Mouse (Mus musculus) frontal cortex, adult (tissue): ENCODE measurements around the gene Taf8.
"Not testable (repeated sequence)": the region's sequence is repeated elsewhere in the genome, so short reads cannot be mapped to it uniquely, and the experiment has no call there.

Experiments
- ATAC-seq: cut with Nextera tagmentation; 2 replicates; pipeline ENCODE4 v1.9.2; 2017; ENCODE audit warnings: mild to moderate bottlenecking, moderate library complexity, mixed read lengths; ENCODE audit not compliant: low TSS enrichment

The Taf8 gene

DNA sequence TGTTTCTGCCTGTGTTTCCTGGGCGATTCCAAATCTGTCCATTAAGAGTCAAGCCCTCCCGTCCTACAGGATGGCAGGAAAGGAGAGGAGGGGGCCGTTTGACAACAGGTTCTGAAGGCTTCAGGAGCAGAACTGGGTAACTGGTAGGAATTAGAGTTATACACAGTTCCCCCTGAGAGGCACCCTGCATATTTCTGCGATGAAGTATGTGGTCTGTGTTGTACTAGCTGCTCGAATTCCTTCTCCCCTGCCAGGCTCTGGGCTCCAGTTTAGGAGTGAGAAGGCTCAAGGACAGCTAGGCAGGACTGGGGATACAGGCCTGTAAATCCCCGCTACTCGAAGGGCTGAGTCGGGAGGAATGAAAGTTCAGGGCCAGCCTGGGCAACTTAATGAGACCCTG lies 16.1 kb upstream of the Taf8 start:
- ATAC-seq: no peak

DNA sequence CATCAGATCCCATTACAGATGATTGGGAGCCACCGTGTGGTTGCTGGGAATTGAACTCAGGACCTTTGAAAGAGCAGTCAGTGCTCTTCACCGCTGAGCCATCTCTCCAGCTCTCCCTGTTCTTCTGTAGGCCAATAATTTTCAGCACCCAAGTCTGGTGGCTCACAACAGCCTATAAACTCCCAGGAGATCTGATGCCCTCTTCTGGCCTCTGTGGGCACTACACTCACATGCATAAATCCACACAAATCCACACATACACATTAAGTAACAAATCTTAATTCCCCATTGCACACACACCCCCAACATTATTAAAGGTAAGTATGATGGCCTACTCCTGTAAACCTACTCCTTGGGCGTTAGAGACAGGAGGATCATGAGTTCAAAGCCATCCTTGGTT lies 14.1 kb upstream of the Taf8 start:
- ATAC-seq: no peak

DNA sequence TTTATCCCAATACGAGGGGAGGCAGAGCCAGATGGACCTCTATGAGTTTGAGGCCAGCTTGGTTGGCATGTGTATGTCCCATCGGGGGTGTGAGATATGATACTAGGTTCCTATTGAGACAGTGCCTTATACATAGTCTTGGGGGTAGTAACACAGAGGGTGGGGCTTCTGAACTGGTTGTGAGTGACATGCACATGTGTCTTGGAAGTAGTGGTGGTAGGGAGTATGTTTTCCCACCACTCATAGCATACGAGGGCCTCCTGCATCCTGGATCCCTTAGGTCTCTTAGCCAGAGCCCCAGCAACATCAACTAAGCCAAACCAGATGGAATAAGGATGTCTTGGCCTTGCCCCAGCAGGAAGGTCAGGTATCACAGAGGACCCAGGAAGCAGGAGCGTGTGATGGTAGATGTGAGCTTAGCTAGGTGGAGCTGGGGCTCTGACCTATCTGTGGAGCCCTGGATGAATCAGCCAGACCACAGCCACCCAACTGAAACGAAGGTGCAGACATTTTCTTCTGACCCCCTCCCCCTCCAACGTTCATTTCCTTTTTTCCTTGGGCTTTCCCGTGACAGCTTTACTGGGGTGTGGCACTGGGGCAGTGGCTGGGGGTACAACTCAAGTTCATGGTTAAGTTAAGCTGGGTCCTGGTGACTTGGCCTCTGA lies 13.2 kb upstream of the Taf8 start:
- no peak for ATAC-seq

DNA sequence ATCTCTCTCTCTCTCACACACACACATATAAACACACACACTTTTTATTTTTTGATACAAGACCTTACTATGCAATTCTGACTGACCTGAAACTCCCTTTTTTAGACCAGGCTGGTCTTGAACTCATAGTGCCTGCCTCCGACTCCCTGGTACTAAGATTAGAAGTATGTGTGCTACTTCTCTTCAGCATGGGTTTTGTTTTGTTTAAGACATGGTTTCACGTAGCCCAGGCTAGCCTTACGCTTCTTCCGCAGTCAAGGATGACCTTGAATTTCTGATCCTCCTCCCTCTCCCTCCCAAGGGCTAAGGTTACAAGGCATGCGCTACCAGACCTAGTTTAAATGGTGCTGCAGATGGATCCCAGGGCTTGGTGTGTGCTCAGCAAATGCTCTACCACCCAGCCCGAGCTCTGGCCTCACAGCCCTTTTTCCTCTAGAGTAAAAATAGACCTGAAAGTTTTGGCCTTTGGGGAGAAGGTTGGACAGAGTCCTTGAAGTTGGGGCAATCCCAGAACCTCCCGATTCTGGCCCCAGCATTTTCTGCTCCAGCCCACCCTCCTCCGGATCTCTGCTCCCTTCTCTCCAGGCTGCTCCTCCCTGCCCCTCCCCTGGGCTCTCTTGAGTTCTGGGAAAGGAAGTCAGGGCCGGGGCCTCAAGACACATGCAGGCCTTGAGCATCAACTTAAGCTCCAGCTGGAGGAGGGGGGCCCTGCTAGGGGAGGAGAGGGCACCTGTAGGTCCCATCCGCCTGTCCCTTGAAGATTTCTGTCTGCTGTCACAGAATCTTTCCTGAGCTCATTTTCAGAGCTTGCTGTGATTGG lies 11.1 kb upstream of the Taf8 start:
- ATAC-seq: no peak

DNA sequence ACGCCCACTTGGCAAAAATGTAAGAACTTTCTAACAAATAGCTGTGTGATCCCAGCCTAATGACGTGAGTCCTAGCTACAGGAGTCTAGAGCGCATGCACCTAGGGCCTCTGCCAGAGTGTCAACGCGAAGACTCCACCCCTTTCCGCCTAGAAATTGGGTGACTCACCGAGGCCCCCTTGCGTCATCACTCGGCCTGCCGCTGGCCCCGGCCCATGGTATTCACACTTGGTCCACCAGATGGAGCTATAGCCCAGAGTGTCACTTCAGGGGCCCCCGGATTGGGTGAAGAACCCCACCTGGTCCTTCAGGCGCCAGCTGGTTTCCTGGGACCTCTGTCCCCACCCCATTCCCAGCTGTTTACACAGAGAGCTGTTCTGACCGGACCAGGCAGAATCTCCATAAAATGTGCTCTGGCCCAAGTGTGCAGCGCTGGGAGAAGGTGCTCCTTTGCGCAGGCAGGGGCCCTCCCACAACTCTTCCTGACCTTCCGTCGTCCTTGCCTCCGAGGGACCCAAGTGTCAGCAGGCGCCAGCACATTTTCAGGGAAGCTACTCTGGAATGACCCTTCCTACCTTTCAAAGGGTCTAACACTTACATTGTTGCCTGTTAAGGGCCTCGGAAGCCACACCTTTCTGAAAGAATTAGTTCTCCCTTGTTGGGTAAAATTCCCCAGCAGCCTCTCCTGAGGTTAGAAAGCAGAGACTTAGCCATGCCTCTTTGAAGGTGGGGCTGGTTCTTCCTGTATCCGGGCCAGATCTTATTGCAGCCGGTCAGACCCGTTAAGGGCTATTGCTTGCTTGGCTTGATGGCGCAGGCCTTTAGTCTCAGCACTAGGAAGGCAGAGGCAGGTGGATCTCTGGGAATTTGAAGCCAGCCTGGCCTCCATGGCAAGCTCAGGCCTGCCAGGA lies 9.3 kb upstream of the Taf8 start:
- ATAC-seq: peak; percentile 91

DNA sequence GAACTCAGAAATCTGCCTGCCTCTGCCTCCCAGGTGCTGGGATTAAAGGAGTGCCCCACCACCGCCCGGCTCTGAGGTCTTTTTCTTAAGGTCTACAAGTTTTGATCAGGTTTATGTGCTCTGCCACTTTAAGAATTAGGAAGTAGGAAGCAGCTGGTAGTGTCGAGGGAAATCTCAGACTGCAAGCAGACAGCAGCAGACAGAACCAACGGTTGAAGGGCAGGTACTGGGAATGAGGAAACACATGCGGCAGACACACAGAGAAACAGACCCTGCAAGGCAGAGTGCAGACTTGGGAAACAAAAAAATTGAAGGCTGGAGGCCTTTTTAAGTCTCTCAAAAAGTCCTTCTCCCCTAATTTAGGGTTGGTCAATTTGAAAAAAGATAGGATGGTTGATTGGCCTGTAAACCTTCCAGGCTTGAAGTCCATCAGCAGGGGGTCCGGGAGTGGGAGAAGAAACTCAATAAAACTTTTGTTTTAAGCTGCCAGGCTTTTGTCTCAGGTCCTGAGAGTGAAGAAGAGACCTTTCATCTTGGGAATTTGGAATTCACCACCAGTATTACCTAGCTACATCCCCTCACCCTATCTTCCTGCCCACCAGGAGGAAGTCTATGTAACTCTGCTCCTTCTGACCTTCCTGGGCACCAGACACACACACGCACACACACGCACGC lies 7.1 kb upstream of the Taf8 start:
- ATAC-seq: no peak

DNA sequence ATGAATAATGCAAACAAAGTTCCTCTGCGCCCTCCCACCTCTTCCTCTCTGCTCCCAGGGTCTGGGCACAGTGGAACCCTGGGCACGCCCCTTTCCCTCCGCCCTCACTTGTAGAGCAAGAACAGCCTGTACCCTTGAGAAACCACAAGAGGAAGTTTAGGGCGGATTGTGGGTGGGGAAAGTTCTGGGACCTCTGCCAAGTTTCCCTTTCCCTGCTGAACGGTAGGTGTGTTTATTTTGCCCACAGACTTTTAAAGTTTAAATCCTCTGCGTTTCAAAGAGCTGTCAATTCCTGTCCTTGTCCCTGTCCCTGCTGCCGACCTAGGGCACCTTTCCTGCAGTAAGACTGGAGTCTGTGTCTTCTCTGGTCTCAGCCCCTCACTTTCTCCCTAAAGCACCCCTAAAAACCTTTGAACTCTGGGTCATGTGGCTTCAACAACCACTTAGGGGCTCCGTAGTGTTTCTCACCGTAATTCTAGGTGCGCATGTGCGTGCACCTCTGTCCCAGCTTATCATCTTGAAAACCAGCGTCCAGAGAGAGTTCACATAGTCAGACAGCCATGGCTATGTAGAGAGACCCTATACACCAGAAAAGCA lies 6.0 kb upstream of the Taf8 start:
- peak; percentile 48 for ATAC-seq

DNA sequence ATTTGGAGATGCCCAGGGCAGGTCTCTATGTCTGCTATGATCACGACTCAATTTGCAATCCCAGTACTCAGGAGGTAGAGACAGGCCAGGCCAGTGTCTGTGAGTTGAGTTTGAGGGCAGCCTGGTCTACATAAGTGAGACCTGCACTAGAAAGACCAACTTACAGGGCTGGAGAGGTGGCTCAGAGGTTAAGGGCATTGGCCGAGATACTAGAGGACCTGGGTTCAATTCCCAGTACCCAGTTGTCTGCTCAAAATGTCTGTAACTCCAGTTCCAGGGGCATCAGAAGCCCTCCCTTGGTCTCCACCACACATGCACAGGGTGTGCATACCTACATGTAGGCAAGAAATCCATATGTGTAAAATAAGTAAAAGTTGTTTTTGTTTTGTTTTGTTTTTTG lies 5.4 kb upstream of the Taf8 start:
- no peak for ATAC-seq

DNA sequence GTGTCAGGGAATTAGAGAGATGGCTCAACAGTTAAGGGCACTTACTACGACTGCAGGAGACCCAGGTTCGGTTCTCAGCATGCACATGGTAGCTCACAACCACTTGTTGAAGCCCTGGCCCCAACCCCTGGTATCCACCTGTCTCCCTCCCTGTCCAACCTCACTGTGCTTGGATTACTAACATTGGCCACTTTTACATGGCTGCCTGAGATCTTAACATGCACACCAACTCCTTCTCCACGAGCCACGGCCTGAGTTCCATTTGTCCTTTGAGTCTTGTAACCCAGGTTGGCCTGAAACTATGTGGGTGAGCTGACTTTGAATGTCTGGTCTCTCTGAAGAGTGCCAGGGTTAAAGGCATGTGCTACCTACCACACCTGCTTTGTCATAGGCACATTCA lies 4.6 kb upstream of the Taf8 start:
- no peak for ATAC-seq

DNA sequence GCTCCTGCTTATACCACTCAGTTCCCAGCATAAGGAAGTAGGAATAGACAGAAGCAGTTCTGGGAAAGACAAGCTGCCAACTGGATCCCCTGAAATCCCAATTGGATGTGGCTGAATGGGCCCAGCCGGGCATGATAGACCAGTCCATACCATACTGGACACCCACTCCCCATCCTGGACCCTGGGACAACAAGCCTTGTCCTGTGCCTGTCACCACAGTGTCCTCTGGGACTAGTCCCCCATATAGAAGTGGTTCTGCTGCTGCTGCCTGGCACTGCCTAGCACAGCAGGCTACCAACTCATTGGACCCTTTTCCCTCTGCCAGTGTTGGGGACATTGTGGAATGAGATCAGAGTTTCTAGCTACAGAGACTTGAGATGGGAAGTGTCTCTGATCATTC lies 4.0 kb upstream of the Taf8 start:
- no peak for ATAC-seq

DNA sequence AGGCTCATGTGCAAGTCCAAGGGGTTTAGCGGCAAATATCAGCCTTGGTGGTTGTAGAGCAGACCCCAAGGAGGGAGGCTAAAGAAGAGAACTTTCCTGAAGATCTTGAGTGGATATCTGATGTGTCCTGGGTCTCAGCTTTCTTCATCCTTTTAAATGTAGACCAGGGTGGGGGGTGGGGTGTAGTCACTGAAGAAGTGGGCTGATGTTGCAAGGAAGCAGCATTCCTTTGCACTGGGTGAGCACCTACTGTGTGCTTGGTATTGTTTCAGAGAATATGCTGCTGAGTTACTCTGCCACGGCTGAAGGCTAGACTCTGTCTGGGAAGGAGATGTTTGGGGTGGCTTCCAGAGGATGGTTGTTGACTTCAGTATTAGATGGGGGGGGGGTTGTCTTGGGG lies 3.5 kb upstream of the Taf8 start:
- ATAC-seq: no peak

DNA sequence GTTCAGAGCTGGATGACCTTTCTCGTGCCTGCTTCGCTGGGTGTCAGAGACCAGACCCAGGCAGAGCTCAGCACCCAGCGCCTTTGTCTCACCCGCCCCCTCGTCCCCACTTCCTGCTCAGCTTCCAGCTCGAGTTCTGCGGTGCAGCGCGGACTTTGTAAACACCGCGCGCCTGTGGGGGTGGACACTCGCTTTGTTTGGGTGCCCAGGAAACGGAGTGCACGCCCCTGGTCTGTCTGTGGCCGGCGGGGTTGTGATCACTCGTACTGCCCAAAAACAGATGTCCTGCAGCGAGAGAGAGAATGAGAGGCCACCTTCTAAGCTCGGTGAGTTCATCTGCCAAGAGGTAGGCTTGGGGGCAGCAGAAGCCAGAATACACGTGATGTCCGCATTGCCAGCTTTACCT lies 2.9 kb upstream of the Taf8 start, which contains the start of gene Ccnd3:
Gene Ccnd3 (plus strand): TSS at position 111 of the 406 bp plus-strand sequence.
- ATAC-seq: peak; percentile 18; the same call in 1 of the 2 replicates

DNA sequence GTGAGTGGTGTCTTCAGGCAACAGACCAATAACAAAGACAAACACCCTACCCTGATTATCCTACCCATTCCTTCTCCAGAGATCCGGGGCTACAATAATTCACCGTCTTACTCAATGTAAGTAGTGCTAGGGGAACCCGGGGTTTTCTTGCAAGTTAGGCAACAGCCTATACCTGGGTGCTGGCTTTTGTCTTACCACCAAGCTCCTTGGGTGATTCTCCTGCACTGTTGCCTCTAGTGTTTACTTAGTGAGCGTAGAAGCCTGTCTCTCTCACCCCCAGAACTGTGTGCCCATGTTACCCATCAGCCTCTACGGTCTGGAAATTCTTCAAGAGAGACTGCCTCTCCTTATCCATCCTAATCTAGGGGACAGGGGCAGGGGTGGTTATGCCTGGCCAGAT lies 2.1 kb upstream of the Taf8 start:
- no peak for ATAC-seq

DNA sequence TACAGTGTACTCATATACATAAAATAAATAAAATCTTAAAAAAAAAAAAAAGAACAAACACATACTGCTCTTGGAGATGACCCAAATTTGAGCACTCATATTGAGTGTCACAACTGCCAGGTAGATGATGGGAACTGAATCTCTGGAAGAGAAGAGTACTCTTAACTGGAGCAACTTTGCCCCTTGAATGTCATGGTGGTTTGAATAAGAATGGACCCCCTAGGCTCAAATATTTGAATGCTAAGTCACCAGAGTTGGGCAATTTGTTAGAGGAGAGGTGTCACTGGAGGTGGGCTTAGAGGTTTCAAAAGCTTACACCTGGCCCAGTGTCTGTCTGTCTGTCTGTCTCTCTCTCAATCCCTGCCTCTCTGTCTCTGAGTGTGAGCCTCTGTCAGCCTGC lies 1.6 kb upstream of the Taf8 start:
- no peak for ATAC-seq

DNA sequence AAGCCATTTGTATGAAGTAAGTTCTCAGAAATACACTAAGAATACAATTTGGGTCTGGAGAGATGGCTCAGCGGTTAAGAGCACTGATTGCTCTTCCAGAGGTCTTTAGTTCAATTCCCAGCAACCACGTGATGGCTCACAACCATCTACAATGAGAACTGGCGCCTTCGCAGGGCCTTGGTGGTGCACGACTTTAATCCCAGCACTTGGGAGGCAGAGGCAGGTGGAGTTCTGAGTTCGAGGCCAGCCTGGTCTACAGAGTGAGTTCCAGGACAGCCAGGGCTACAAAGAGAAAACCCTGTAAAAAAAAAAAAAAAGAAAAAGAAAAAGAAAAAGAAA lies 584 bp upstream of the Taf8 start:
- ATAC-seq: not testable (repeated sequence)

DNA sequence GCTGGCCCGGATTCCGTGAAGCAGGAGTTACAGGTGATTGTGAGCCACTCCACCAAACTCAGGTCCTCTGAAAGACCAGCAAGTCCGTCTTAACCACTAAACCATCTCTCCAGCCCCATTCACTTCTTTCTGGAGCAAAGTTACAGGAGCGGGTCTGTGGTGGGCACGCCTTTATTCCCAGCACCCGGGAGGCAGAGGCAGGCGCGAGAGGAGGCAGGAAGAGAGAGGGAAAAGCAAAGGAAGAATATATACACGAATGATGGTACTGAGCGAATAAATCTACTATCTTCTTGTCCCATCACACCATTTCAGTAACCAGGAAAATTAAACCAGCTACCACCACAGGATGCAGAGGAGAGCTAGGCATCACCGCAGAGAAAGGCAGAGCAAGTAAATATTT lies 561 bp downstream of the Taf8 start:
- no peak for ATAC-seq

DNA sequence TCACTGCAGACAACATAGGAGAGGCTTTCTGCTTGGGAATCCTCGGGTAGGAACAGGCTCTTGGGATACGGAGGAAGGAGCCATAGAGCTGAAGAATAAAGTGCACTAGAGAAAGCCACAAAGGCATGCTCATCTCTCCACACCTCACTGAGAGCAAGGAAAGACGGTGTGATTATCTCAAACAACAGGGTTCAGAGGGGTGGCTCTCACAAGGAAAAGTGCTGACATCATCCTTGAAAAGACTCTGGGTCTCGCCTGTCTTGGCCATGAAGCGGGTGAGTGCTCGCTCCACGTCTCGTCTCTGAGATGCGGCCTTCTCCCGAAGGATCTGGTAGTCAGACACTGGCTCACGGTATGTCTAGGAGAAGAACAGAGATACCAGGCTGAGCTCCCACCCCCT lies 8.0 kb downstream of the Taf8 start:
- no peak for ATAC-seq

DNA sequence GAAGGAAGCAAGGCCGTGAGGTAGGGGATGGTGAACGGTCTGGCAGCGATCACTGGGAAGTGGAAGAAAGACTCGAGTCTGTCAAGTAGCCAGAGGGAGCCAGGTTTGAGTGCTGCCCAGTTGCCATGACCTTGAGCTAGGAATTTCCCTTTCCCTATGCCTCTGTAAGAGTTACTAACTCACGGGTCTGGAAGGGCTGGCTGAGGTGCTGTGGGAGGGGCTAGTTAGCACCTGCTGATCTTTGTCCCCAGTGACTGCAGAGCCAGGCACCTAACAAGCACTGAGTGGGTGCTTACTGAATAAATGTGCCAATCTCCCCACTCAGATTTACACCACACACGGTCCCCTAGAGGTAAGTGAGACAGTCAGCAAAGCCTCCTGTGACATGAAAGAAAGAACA lies 8.4 kb downstream of the Taf8 start:
- ATAC-seq: no peak

DNA sequence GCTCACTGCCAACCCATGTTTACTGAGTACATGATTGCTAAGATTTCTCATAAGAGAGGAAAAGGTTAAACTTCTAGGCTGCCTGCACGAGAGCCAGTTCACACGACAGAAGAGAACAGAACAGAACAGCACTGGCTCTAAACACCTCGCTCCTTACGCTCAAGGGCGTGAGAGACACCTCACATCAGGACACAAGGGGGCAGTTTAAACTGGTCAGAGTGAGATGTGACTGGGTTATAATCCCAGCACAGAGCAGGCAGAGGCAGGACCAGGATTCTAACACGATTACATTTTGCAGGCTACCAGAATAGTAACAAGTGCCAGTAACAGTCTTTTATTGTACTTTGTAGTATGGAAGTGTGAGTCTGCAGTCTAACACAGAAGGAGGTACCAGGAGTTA lies 9.4 kb downstream of the Taf8 start:
- ATAC-seq: no peak

DNA sequence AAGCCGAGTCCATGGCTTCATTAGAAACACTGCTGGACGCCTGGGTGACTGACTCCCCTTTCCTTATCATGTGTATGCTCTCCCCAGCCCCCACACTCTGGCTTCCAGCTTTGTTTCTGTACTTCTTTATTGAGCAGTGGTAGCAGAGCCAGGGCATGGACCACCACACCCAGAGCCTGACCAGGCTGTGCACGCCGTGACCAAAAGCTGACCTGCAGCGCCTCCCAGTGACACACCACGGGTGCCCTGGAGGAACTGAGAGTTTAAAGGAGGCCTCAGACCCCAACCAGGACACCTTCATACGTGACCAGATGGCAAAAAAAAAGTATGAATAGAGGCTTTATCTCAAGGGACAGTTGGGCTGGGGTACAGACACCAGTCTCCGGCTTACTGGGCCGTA lies 11.3 kb downstream of the Taf8 start:
- no peak for ATAC-seq

DNA sequence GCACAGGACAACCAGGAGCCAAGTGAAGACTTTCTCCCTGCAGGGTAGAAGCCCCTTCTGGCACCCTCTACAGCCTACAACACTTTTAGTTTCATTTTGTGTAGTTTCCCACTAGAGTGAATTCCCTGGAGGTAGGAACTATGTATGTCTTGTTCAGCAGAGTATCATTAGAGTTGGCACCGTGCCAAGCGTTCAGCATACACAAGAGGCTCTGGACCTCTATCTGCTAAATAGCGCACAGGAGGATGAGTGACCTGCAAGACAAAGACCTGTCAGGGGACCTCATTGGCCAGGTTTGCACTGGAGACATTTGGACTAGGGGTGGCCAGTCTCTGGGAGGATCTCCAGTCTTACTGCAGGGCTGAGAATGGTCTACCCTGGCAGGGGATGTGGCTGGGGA lies 16.3 kb downstream of the Taf8 start:
- no peak for ATAC-seq

DNA sequence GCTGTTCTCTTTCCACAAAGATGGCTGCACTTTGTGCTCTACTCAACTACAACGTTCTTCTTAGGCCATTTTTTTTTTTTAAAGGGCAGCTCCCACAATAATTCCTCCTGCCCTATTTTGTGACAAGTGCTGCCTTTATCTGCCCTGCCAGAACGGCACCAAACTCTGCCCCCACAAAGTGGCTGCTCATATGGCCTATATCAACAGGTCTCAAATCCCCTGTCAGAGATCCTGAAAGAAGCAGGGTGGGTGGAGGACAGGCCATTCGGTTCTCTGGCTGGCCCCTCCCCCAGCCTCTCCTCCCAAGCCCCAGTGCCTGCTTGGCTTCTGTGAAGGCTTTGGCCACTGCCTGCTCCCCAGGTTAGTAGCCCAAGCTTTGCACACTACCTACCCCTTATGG lies 17.1 kb downstream of the Taf8 start:
- ATAC-seq: no peak
